Mouse (Mus musculus) v-Abl transformed pro-B cells (cell line): ENCODE results near the gene Ackr4.

Experiments used
- in situ Hi-C, 2 experiments: fragments of 400-800 bp; cut with MboI; formaldehyde crosslinking; loops; one replicate each; pipeline ENCODE4 v1.15.1; 2025; ENCODE audit not compliant: unreplicated experiment in 2 of 2

Ackr4 gene

GRCm38 (mm10) chr9:104063244-104063961 lies 63.3 kb downstream of the Ackr4 start, which contains the start of gene Acad11:
Gene Acad11 (plus strand): TSS chr9:104063377.
- in situ Hi-C loops = loop anchor here (10.0 to 25.0 kb wide), 2 partner anchors 311 to 1324 kb away; partner anchors contain the start of genes Aste1 (in 1 of the 2) and Nek11 (in 1 of the 2)

- in situ Hi-C loops = loop anchor here (10.0 to 25.0 kb wide), 2 partner anchors 312 to 1325 kb away; partner anchors contain the start of genes Aste1 (in 1 of the 2) and Nek11 (in 1 of the 2)
Measured at GRCm38 (mm10) chr9:104062430-104063243, 64.1 kb downstream of the Ackr4 start, which contains the start of gene Uba5. Gene Uba5 (minus strand): TSS chr9:104063134.

- in situ Hi-C loops = loop anchor here in 1 of 2 experiments (25.0 kb wide), 1 partner anchor 1336 kb away; the partner anchor contains the start of genes Aste1 and Nek11
Measured at GRCm38 (mm10) chr9:104051028-104051427, 75.7 kb downstream of the Ackr4 start.

GRCm38 (mm10) chr9:104043676-104044075 lies 83.1 kb downstream of the Ackr4 start:
- in situ Hi-C loops = no loop called here

- in situ Hi-C loops = no loop called here
Measured at GRCm38 (mm10) chr9:104040362-104040761, 86.4 kb downstream of the Ackr4 start, which contains the start of gene Gm28305. Gene Gm28305 (plus strand): TSS chr9:104040662.

- in situ Hi-C loops = loop anchor here (5.0 to 10.0 kb wide), 2 partner anchors 335 to 343 kb away; no protein-coding TSS in a partner anchor
Measured at GRCm38 (mm10) chr9:104039742-104040141, 87.0 kb downstream of the Ackr4 start.

GRCm38 (mm10) chr9:104039031-104039695 lies 87.6 kb downstream of the Ackr4 start:
- in situ Hi-C loops = loop anchor here (5.0 to 10.0 kb wide), 2 partner anchors 336 to 343 kb away; no protein-coding TSS in a partner anchor

- in situ Hi-C loops = loop anchor here (5.0 to 10.0 kb wide), 2 partner anchors 337 to 344 kb away; no protein-coding TSS in a partner anchor
Measured at GRCm38 (mm10) chr9:104038266-104038665, 88.5 kb downstream of the Ackr4 start.

GRCm38 (mm10) chr9:104035261-104036015 lies 91.3 kb downstream of the Ackr4 start:
- in situ Hi-C loops = loop anchor here (5.0 to 10.0 kb wide), 2 partner anchors 339 to 347 kb away; no protein-coding TSS in a partner anchor

GRCm38 (mm10) chr9:104034718-104035117 lies 92.0 kb downstream of the Ackr4 start:
- in situ Hi-C loops = loop anchor here (5.0 to 10.0 kb wide), 2 partner anchors 340 to 348 kb away; no protein-coding TSS in a partner anchor

- in situ Hi-C loops = loop anchor here in 1 of 2 experiments (10.0 kb wide), 1 partner anchor 341 kb away; no protein-coding TSS in a partner anchor
Measured at GRCm38 (mm10) chr9:104034231-104034630, 92.5 kb downstream of the Ackr4 start.
